Mouse (Mus musculus) C2C12 (cell line): ENCODE measurements around the gene Mroh2a.

Experiments
- CTCF ChIP-seq: IDR thresholded peaks from one replicate; pipeline ENCODE4 v1.5.1; 2011; ENCODE audit not compliant: control insufficient read depth, insufficient read depth, insufficient read length
- MAX ChIP-seq: IDR thresholded peaks from one replicate; pipeline ENCODE4 v1.6.1; 2011; ENCODE audit warnings: mild to moderate bottlenecking, control low read depth
- USF1 ChIP-seq: IDR thresholded peaks from one replicate; pipeline ENCODE4 v1.6.1; 2011; ENCODE audit warnings: low read depth, mild to moderate bottlenecking, control low read depth, moderate library complexity

- TF ChIP-seq CTCF, result no peak
- no peak for TF ChIP-seq USF1
- no peak for TF ChIP-seq MAX
These were observed at the start of gene Mroh2a for GRCm38 (mm10) chr1:88226670-88227379.
